Mouse (Mus musculus): ENCODE data around the gene Cyp2f2.

GRCm38 (mm10) chr7:27128946-27129345 lies 9.2 kb downstream of the Cyp2f2 start:
- no peak for TF ChIP-seq CTCF (IDR thresholded peaks at IDR 0.05; ENCODE audit: borderline replicate concordance, extremely low read depth, insufficient read depth, insufficient read length)
- no peak for TF ChIP-seq POLR2A (IDR thresholded peaks at IDR 0.05; ENCODE audit: borderline replicate concordance, extremely low read depth, insufficient read depth, insufficient read length, poor library complexity, severe bottlenecking)
